In the genomic region with DNA sequence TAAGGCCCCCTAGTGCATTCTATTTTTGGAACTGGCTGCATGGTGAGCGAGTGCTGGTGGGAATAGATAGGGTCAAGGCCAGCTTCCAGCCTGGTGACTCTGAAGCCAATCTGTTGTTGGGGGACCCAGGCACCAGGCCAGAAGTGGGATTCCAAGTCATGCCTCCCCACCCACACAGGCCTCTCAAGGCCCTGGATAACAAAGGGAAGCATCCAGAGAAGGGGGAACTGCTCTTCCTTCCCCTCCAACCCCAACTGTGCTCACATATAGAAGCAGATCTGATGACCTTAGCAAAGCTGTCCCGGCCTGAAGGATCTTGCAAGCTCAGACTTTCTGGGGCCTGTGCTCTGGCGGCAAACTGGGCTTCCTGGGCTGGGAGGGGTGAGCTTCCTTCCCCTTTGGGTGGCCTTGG, we compare ENCODE assay signal across 8 mouse cellular contexts. TPM values are rescaled to one million over a fixed set of nuclear protein-coding genes. Genes with fewer than 3 reads are reported as not detected.
A peak's percentile ranks its signal among the peaks of the same experiment; 100 is the strongest.
DNase-seq lines count a peak whose midpoint lies in the region; ATAC-seq lines count a peak whose summit lies in the region.
"Had no signal": no experiment of that assay in that cellular context is flagged by ENCODE, and none has a peak within 500 bp of the region (broad histone marks: within the 10 kb centered on the region; RNA-seq: fewer than 3 reads in every experiment).

No protein-coding gene starts in this region.

- H3K9me3 ChIP-seq in midbrain, embryonic 11.5 days (ENCODE audit: control insufficient read depth, low read length), result no peaks in the 10 kb centered on the region
- H3K9me3 ChIP-seq in midbrain, embryonic 15.5 days, result no peaks in the 10 kb centered on the region
- H3K9me3 ChIP-seq: midbrain, embryonic 12.5 days had no signal

- 78% methylated on average over 3 of the region's 3 CpGs for WGBS in midbrain, embryonic 11.5 days
- WGBS in midbrain, embryonic 15.5 days, result 82% methylated on average over 3 of the region's 3 CpGs

- no peak overlapping the region for H3K4me3 ChIP-seq in midbrain, embryonic 11.5 days (ENCODE audit: low read depth, low read length)
- H3K4me3 ChIP-seq in midbrain, embryonic 15.5 days, result no peak overlapping the region
- H3K4me3 ChIP-seq: midbrain, embryonic 12.5 days had no signal

- H3K4me2 ChIP-seq in midbrain, embryonic 11.5 days, result no peak overlapping the region
- no peak overlapping the region for H3K4me2 ChIP-seq in midbrain, embryonic 15.5 days
- H3K4me2 ChIP-seq: midbrain, embryonic 12.5 days had no signal

- H3K9ac ChIP-seq in midbrain, embryonic 11.5 days (ENCODE audit: low read length), result no peak overlapping the region
- H3K9ac ChIP-seq in midbrain, embryonic 15.5 days, result no peak overlapping the region
- H3K9ac ChIP-seq: midbrain, embryonic 12.5 days had no signal

- H3K36me3 ChIP-seq in midbrain, embryonic 11.5 days (ENCODE audit: control insufficient read depth, insufficient read depth, low read length), result no peaks in the 10 kb centered on the region
- H3K36me3 ChIP-seq in midbrain, embryonic 15.5 days (replicated peaks), result no peaks in the 10 kb centered on the region
- H3K36me3 ChIP-seq: midbrain, embryonic 12.5 days had no signal

- no peak overlapping the region for H3K27ac ChIP-seq in midbrain, embryonic 11.5 days (ENCODE audit: low read depth, low read length)
- no peak overlapping the region for H3K27ac ChIP-seq in midbrain, embryonic 15.5 days
- H3K27ac ChIP-seq: midbrain, embryonic 12.5 days had no signal

- ATAC-seq in midbrain, embryonic 11.5 days (ENCODE audit: low FRiP score), result no peak
- no peak for ATAC-seq in midbrain, embryonic 15.5 days (replicated peaks)

- H3K4me1 ChIP-seq in midbrain, embryonic 11.5 days (ENCODE audit: control insufficient read depth, insufficient read depth, low read length), result no peaks in the 10 kb centered on the region
- H3K4me1 ChIP-seq in midbrain, embryonic 15.5 days, result no peaks in the 10 kb centered on the region
- H3K4me1 ChIP-seq: midbrain, embryonic 12.5 days had no signal

- DNase-seq in midbrain, embryonic 11.5 days (ENCODE audit: low spot score, missing footprints), result peak; percentile 41
- peak; percentile 54 for DNase-seq in heart, adult 8-10 months (ENCODE audit: low spot score)
- DNase-seq in layer of hippocampus, postnatal 36 days, result peak; percentile 4 to 9
- peak; percentile 55 for DNase-seq in skeletal muscle tissue, adult 2 months (ENCODE audit: low read depth, low spot score)
- DNase-seq in thymus, postnatal 4 days, result no peak
- DNase-seq in embryo, embryonic 11 days, result no peak

- H3K27me3 ChIP-seq in midbrain, embryonic 11.5 days (ENCODE audit: control insufficient read depth, insufficient read depth, low read length), result no peaks in the 10 kb centered on the region
- H3K27me3 ChIP-seq in midbrain, embryonic 15.5 days (replicated peaks), result no peaks in the 10 kb centered on the region
- H3K27me3 ChIP-seq: midbrain, embryonic 12.5 days had no signal

RNA-seq across cellular contexts. Expression of gene Maf, which starts 57.5 kb away (rescaled TPM):
- 4.2 and 4.7 TPM in 2 replicates for polyA plus RNA-seq in midbrain, embryonic 11.5 days (2014; fragmentation: Nextera tagmentation; extraction: Ambion mirVana)
- 7.0 and 7.5 TPM in 2 replicates for polyA plus RNA-seq in midbrain, embryonic 15.5 days (2015; fragmentation: Nextera tagmentation; extraction: Ambion mirVana)
- total RNA-seq in heart, adult 8-10 months (2022), result 1 to 10 TPM; 5.6 to 8.5 (median 7.3) TPM
- total RNA-seq in layer of hippocampus, postnatal 36 days (2021), result 10 to 100 TPM; 18.5 to 19.5 TPM

Comparison
In these comparisons a context has a peak if more than half of its experiments do, and no peak if none do; other contexts are left out.
1. DNase-seq: peak in midbrain, embryonic 11.5 days (single experiment), heart, adult 8-10 months (single experiment), layer of hippocampus, postnatal 36 days (2 of 2) and skeletal muscle tissue, adult 2 months (single experiment); none in thymus, postnatal 4 days (single experiment) and embryo, embryonic 11 days (single experiment).